Mouse (Mus musculus) retina, embryonic 14.5 days (tissue): ENCODE measurements around the gene Cnbd2.
"Not testable (repeated sequence)": the region's sequence is repeated elsewhere in the genome, so short reads cannot be mapped to it uniquely, and the experiment has no call there.

Experiments
- DNase-seq: peaks from one replicate; pipeline ENCODE4 v3.0.0-alpha.2; 2015; ENCODE audit warnings: low spot score

The Cnbd2 gene

GRCm38 (mm10) chr2:156392461-156393154 is 80.5 kb downstream of the Cnbd2 start:
- DNase-seq: peak; percentile 80

GRCm38 (mm10) chr2:156393155-156393828 is 81.2 kb downstream of the Cnbd2 start:
- DNase-seq: no peak

GRCm38 (mm10) chr2:156394282-156394681 is 82.2 kb downstream of the Cnbd2 start:
- no peak for DNase-seq

DNA sequence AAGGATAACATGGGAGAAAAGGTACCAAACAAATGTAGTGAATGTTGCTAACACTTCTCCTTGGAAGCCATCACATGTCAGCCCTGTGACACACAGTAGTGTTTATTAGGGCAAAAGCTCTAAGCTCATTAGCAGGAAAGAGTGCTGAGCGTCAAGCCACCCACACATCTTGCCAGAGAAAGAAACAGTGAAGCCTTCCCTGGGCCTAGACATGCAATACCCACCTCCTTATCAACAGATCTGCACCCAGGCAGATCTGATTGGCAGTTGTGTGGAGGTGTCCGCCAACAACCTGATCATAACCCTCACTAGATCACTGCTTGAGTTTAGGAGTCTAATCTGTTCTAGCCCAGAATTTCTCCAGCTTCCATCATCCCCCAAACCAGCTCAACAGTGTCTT is 84.0 kb downstream of the Cnbd2 start:
- no peak for DNase-seq

DNA sequence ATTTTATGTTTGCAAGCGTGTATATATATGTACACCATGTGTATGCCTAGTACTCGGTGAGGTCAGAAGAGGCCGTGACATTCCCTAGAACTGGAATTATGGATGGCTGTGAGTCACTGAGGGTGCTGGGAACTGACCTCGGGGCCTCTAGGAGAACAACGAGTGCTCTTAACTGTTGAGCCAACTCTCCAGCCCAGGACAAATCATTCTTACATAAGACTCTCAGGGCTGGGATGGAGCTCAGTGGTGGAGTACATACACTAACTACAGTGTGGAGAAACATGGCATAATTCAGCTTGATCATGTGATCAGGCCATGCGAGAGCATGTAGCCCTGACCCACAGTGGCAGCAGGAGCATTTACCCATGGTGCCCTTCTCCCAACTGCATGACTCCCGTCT is 85.9 kb downstream of the Cnbd2 start:
- no peak for DNase-seq

- no peak for DNase-seq
Measured at GRCm38 (mm10) chr2:156399485-156399884, 87.4 kb downstream of the Cnbd2 start.

DNA sequence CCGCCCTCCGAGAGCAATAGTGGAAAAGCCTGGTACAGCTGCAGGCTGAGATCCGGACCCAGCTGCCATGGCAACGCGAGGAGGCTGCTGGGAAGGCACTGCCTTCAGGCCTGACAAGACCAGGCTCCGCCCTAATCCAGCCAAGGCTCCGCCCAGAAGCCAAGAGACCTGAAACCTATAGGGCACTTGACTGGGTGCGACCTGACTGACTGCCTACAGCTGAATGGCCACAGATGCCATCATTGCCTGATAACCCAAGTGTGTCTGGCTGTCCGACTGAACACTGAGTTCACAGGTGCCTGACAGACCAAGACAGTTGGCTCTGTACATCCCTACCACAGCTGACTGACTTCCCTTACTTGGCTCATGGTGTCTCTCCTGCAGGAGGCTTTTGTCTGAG is 89.2 kb downstream of the Cnbd2 start:
- peak; percentile 90 for DNase-seq

GRCm38 (mm10) chr2:156402036-156402435 is 89.9 kb downstream of the Cnbd2 start:
- DNase-seq: no peak

- no peak for DNase-seq
Measured at GRCm38 (mm10) chr2:156406987-156407386, 94.9 kb downstream of the Cnbd2 start.

- DNase-seq: no peak
Measured at GRCm38 (mm10) chr2:156408168-156408567, 96.1 kb downstream of the Cnbd2 start.

DNA sequence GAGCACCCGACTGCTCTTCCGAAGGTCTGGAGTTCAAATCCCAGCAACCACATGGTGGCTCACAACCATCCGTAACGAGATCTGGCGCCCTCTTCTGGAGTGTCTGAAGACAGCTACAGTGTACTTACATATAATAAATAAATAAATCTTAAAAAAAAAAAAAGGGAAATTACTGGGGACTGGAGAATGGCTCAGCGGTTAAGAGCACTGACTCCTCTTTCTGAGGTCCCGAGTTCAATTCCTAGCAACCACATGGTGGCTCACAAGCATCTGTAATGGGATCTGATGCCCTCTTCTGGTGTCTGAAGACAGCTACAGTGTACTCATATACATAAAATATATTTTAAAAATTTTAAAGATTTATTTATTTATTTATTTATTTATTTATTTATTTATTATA is 99.2 kb downstream of the Cnbd2 start:
- not testable (repeated sequence) for DNase-seq

GRCm38 (mm10) chr2:156414996-156415395 is 102.9 kb downstream of the Cnbd2 start:
- DNase-seq: no peak

- DNase-seq: no peak
Measured at GRCm38 (mm10) chr2:156415674-156416073, 103.6 kb downstream of the Cnbd2 start.

DNA sequence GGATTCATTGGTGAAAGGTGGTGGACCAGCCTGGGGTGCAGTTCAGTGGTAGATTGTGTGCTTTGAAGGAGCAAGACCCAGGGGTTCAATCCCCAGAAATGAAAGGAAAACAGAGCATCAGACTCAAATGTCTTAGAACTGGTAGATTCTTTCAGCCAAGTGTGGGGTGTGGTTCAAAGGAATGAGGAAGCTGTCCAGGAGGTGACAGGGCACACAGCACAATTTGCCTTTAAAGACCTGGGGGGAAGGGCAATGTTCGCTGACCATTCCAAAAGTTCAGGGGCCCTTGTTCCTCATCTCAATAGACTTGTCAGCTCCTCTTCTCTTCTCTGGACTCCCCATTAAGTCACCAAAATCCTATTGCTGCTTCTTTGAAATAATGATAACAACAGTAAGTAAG is 105.1 kb downstream of the Cnbd2 start:
- DNase-seq: no peak

GRCm38 (mm10) chr2:156418467-156418866 is 106.4 kb downstream of the Cnbd2 start:
- no peak for DNase-seq

- no peak for DNase-seq
Measured at GRCm38 (mm10) chr2:156420327-156420693, 108.2 kb downstream of the Cnbd2 start.

DNA sequence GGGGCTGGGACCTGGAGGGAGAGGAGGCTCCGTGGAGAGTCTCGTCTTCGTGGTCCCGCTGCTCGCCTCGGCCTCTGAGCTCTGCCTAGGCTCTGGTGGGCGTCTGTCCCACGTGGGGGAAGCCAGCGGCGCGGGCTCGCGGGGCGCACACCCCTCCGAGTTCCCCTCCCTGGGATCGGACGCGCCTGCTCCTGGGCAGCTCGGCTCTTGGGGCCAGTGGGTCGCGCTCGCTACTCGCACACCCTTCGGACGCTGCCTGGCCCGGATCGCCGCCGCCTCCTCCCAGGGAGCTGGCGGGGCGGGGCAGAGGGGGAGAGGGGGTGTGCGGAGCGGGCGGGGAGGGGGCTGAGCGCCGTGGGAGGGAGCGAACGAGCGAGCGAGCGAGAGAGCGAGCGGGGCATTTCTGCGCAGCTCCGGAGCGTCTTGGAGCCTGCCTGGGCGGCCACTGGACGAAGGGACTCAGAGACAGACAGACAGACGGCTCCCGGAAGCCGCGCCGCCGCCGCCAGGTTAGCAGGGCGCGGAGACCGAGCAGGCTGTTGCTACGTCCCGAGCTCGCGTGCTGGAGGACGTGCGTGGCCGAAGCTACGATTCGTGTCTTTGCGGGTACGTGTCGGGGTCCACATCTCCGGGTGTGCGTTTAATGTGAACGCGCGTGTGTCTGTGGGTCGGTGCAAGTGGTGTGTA is 108.7 kb downstream of the Cnbd2 start, which contains the start of gene Epb41l1:
Gene Epb41l1 (plus strand): TSS at position 216 of the 687 bp plus-strand sequence.
- peak; percentile 61 for DNase-seq

DNA sequence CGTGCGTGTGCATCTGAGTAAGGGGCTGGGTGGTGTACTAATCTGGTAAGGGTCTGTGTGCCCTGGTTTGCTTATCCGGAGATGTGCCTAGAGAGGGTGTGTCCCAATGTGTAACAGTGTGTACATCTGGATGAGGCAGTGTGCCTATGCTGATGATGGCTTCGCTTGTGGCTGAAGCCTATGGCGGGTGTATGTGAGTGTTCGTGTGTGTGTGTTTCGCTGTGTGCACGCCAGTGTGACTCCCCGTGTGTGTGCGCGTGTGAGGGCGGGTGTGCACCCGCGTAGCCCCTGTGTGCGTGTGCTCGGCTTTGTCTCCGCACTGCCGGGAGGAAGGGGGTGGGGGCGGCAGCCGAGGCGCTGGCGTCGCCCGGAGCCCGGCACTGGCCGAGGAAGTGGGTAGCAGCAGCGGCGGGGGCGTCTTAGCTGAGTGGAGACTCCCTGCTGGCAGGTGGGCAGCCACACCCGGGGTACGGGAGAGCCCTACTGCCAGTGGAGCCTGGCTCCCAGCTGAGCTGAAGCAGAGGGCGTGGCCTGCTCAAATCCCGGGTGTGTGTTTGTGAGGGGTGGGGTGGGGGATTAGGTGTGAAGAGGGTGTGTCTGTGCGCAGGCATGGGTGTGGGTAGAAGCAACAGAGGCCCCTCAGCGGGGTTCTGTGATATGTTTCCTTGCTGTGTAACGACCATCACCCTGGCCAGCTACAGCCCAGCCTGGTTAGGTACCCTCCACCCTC is 109.4 kb downstream of the Cnbd2 start:
- DNase-seq: peak; percentile 52

DNA sequence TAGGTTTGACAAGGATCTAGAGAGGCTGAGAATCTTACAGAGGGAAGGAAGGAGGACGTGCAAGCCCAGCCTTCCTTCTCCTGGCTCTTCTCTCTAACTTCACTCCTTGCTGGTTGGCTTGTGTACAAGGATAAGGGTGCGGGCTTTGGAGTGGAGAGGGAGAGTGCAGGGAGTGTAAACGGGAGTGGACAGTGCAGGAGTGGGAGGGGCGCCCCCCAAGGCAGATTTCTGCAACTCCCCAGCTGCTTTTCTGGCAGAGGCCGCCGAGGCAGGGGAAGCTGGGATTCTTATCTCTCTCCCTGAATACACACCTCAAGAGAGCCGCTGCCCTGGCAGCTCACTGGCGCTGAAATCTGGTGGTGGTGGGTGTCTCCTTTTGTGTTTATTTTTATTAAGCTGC is 110.5 kb downstream of the Cnbd2 start:
- DNase-seq: no peak

GRCm38 (mm10) chr2:156423672-156424071 is 111.6 kb downstream of the Cnbd2 start:
- no peak for DNase-seq
